Comparison of ENCODE assay signal across 8 mouse cellular contexts in the genomic region with DNA sequence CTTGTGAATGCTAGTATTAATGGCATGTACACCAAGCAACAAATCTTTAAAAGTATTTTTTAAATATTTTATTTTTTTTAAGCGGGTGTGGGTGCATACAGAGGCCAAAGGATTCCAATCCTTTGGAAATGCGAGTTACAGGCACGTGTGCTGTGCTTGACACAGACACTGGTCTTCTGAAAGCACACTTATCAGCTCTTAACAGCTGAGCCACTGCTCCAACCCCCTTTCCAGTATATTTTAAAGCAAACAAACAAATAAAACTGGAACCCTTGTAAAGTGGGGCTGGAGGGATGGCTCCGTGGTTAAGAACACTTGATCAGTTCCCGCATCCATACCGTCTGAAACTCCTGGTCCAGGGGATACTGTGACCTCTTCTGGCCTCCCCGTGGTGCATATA. TPM values are rescaled to one million over a fixed set of nuclear protein-coding genes. Genes with fewer than 3 reads are reported as not detected.
DNase-seq lines count a peak whose midpoint lies in the region; ATAC-seq and TF ChIP-seq lines count a peak whose summit lies in the region.

No protein-coding gene starts in this region.

- H3K9ac ChIP-seq in hindbrain, embryonic 11.5 days (ENCODE audit: low read depth, low read length), result peak overlapping the region; percentile 85
- H3K9ac ChIP-seq in midbrain, embryonic 13.5 days (replicated peaks), result peak overlapping the region; percentile 79

- H3K9me3 ChIP-seq in hindbrain, embryonic 11.5 days (ENCODE audit: control insufficient read depth, low read length), result no peaks in the 10 kb centered on the region
- no peaks in the 10 kb centered on the region for H3K9me3 ChIP-seq in midbrain, embryonic 13.5 days

- H3K4me1 ChIP-seq in bone marrow, adult 2 months (ENCODE audit: control insufficient read depth, insufficient read depth, low read length), result peaks cover 2% of the 10 kb centered on the region; the same call in 1 of the 2 replicates
- peaks cover 4% of the 10 kb centered on the region; the same call in 1 of the 2 replicates for H3K4me1 ChIP-seq in hindbrain, embryonic 11.5 days (replicated peaks; ENCODE audit: control insufficient read depth, insufficient read depth, low read length)
- peaks cover 19% of the 10 kb centered on the region for H3K4me1 ChIP-seq in midbrain, embryonic 13.5 days (replicated peaks)

- H3K36me3 ChIP-seq in hindbrain, embryonic 11.5 days (ENCODE audit: control insufficient read depth, insufficient read depth, low read length), result no peaks in the 10 kb centered on the region
- H3K36me3 ChIP-seq in midbrain, embryonic 13.5 days, result no peaks in the 10 kb centered on the region

- no peak for TF ChIP-seq CTCF in bone marrow, adult 2 months (IDR thresholded peaks at IDR 0.05; ENCODE audit: control insufficient read depth, insufficient read depth, low read length)

- peak; percentile 30 for DNase-seq in kidney, adult 9 months
- DNase-seq in kidney, adult 11 months, result no peak
- no peak for DNase-seq in hindbrain, embryonic 11.5 days (ENCODE audit: low spot score)
- DNase-seq in cerebellum, adult 9-11 months, result no peak
- no peak for DNase-seq in right cerebral cortex, adult 18-20 months

- H3K4me3 ChIP-seq in bone marrow, adult 2 months (replicated peaks; ENCODE audit: control insufficient read depth, low read depth, low read length), result peak overlapping the region; percentile 86
- H3K4me3 ChIP-seq in hindbrain, embryonic 11.5 days (ENCODE audit: low read depth, low read length), result peak overlapping the region; percentile 72
- H3K4me3 ChIP-seq in midbrain, embryonic 13.5 days (replicated peaks), result peak overlapping the region; percentile 66

- H3K4me2 ChIP-seq in hindbrain, embryonic 11.5 days (replicated peaks; ENCODE audit: low read depth, low read length), result peak overlapping the region; percentile 72
- H3K4me2 ChIP-seq in midbrain, embryonic 13.5 days (replicated peaks), result peak overlapping the region; percentile 83

- H3K27me3 ChIP-seq in hindbrain, embryonic 11.5 days (ENCODE audit: control insufficient read depth, insufficient read depth, low read length), result no peaks in the 10 kb centered on the region
- no peaks in the 10 kb centered on the region for H3K27me3 ChIP-seq in midbrain, embryonic 13.5 days

- ATAC-seq in hindbrain, embryonic 11.5 days (ENCODE audit: low FRiP score), result no peak
- ATAC-seq in midbrain, embryonic 13.5 days, result no peak
- ATAC-seq in megakaryocyte-erythroid progenitor cell, adult 5-6 weeks (replicated peaks; ENCODE audit: low FRiP score, low TSS enrichment, poor library complexity, severe bottlenecking), result no peak

- 31% methylated on average over 7 of the region's 7 CpGs for WGBS in bone marrow, adult 2 months
- WGBS in hindbrain, embryonic 11.5 days, result 56% methylated on average over 7 of the region's 7 CpGs
- 63% methylated on average over 7 of the region's 7 CpGs for WGBS in midbrain, embryonic 13.5 days

- H3K27ac ChIP-seq in bone marrow, adult 2 months (ENCODE audit: control insufficient read depth, insufficient read depth, low read depth, low read length, poor library complexity), result no peak overlapping the region
- no peak overlapping the region for H3K27ac ChIP-seq in hindbrain, embryonic 11.5 days (ENCODE audit: low read depth, low read length)
- peak overlapping the region; percentile 95; the same call in 1 of the 2 replicates for H3K27ac ChIP-seq in midbrain, embryonic 13.5 days

- TF ChIP-seq POLR2A in bone marrow, adult 2 months (IDR thresholded peaks at IDR 0.05; ENCODE audit: borderline replicate concordance, control insufficient read depth, low read depth, low read length), result no peak

RNA-seq across cellular contexts. Expression of a gene that starts 0.7 kb away (rescaled TPM):
- polyA plus RNA-seq in bone marrow, adult 2 months (2011; ENCODE audit: insufficient read depth, insufficient read length, low replicate concordance, missing spikeins), result 3.0 and 5.5 TPM in 2 replicates
- polyA plus RNA-seq in hindbrain, embryonic 11.5 days (2014; fragmentation: Nextera tagmentation; extraction: Ambion mirVana), result 7.1 and 8.2 TPM in 2 replicates
- polyA plus RNA-seq in midbrain, embryonic 13.5 days (2015; fragmentation: Nextera tagmentation; extraction: Ambion mirVana), result 15.1 and 15.7 TPM in 2 replicates
- 11.6 and 16.0 TPM in 2 replicates for total RNA-seq in megakaryocyte-erythroid progenitor cell, adult 5-6 weeks (2014; fragmentation: Nextera tagmentation)
- 8.6 and 9.0 TPM in 2 replicates for total RNA-seq in megakaryocyte-erythroid progenitor cell, adult 5-6 weeks (2017)

RNA-seq across cellular contexts. Expression of a gene that starts 6.6 kb away (rescaled TPM):
- polyA plus RNA-seq in bone marrow, adult 2 months (2011; ENCODE audit: insufficient read depth, insufficient read length, low replicate concordance, missing spikeins), result 10.4 and 12.5 TPM in 2 replicates
- polyA plus RNA-seq in hindbrain, embryonic 11.5 days (2014; fragmentation: Nextera tagmentation; extraction: Ambion mirVana), result 21.8 and 22.8 TPM in 2 replicates
- 18.4 and 20.8 TPM in 2 replicates for polyA plus RNA-seq in midbrain, embryonic 13.5 days (2015; fragmentation: Nextera tagmentation; extraction: Ambion mirVana)
- total RNA-seq in megakaryocyte-erythroid progenitor cell, adult 5-6 weeks (2014; fragmentation: Nextera tagmentation), result 28.5 and 44.3 TPM in 2 replicates
- 8.8 and 9.8 TPM in 2 replicates for total RNA-seq in megakaryocyte-erythroid progenitor cell, adult 5-6 weeks (2017)

RNA-seq across cellular contexts. Expression of a gene that starts 46.3 kb away (rescaled TPM):
- 78.6 and 222 TPM in 2 replicates for polyA plus RNA-seq in bone marrow, adult 2 months (2011; ENCODE audit: insufficient read depth, insufficient read length, low replicate concordance, missing spikeins)
- polyA plus RNA-seq in hindbrain, embryonic 11.5 days (2014; fragmentation: Nextera tagmentation; extraction: Ambion mirVana), result 3.2 and 4.0 TPM in 2 replicates
- 1.6 and 2.3 TPM in 2 replicates for polyA plus RNA-seq in midbrain, embryonic 13.5 days (2015; fragmentation: Nextera tagmentation; extraction: Ambion mirVana)
- 1.7 and 12.8 TPM in 2 replicates for total RNA-seq in megakaryocyte-erythroid progenitor cell, adult 5-6 weeks (2014; fragmentation: Nextera tagmentation)
- total RNA-seq in megakaryocyte-erythroid progenitor cell, adult 5-6 weeks (2017), result 3.3 and 3.9 TPM in 2 replicates

Comparison
In these comparisons a context has a peak if more than half of its experiments do, and no peak if none do; other contexts are left out.
1. RNA of a gene that starts 46.3 kb away (polyA plus RNA-seq): 78.6 to 222 TPM in bone marrow, adult 2 months; 3.2 to 4.0 TPM in hindbrain, embryonic 11.5 days and 1.6 to 2.3 TPM in midbrain, embryonic 13.5 days; every median in the first group is over 10 times any median in the second.
2. Peak in every context shown above with its lines, with median percentiles within 50 percentile points of each other: H3K4me3 ChIP-seq.